Mouse (Mus musculus) 3T3-L1 (cell line): ENCODE results near the gene Golph3.

Experiments
- DNase-seq: peaks from one replicate; pipeline ENCODE4 v3.0.0-alpha.2; 2015; ENCODE audit warnings: low read depth, low spot score

Golph3 gene

DNA sequence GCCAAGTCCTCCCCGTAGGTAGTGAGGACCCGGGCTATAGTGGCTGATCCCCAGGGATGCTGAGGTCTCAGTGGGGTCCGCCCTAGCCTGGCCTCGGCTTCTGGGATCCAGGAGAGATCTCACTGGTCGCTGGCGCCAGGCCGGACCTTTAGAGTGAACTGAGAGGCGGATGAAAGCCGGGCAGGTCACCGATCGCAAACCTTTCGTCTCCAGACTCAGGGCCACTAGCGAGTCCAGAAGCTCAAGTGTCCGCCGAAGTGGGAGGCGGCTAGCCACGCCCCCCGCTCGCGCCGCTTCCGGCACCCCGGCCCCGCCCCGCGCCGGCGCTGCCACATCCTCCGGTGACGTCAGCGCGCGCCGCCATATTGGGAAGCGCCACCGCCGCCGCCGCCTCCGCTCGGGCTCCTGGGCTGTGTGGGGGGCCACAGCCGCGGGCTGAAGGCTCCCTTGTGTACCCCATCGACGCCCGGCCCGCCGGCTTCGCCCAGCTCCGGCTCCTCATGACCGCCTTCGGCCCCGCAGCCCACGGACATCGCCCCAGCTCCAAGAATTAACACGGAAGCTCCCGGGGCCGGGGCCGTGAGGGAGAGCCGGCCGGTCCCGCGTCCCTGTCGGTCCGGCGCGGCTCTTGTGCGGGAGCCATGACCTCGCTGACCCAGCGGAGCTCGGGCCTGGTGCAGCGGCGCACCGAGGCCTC, at the start of gene Golph3:
Gene Golph3, plus strand, starts transcription at position 360 of the 697 bp plus-strand sequence.
- DNase-seq = peak; percentile 92

DNA sequence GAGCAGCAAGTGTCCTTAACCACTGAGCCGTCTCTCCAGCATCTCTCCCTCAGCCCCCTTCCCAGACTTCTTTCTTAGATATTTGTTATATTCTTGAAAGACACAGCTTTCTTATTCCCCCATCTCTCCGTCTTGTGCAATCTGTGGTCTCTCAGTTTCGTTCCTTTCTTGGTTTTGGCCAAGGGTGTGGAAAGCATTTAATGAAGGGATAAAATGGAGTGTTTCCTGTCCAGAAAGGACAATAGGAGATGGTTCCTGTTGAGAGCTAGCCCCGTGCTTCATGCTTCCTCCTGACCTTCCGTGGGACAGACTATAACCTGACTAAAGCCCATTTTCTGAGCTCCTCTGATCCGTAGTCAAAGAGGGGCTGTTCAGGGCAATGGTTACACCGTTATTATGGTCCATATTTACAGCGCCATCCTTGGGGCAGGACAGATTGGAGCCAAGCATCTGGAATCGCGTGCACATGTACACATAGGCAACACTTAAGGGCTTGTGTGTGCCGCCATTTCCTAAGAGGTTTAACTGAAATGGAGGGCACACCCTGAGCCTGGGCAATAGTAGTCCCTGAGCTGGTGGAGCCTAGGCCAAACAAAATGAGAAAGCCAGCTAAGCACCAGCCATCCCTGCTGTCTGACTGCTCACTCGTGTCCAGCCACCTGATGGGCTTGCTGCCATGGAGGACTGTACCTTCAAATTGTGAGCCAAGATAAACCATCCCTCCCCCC, 47.8 kb upstream of the Golph3 start:
- no peak for DNase-seq

- no peak for DNase-seq
Observed at GRCm38 (mm10) chr15:12274053-12274769, 47.0 kb upstream of the Golph3 start.

- no peak for DNase-seq
Observed at GRCm38 (mm10) chr15:12275091-12275623, 46.1 kb upstream of the Golph3 start.

DNA sequence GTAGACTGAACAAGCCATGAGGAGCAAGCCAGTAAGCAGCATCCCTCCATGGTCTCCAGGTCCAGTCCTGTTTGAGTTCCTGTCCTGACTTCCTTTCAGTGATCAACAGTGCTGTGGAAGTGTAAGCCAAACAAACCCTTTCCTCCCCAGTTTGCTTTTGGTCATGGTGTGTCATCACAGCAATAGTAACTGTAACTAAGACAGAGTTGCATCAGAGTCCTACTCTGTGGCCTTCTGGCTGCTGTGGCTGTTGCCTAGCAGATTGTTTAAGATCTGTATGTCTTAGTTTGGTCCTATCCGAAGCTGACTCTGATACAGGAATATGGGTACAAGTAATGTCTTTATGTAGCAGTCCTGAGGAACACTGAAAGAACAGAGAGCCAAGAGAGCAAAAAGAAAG, 41.4 kb upstream of the Golph3 start:
- peak; percentile 26 for DNase-seq

DNA sequence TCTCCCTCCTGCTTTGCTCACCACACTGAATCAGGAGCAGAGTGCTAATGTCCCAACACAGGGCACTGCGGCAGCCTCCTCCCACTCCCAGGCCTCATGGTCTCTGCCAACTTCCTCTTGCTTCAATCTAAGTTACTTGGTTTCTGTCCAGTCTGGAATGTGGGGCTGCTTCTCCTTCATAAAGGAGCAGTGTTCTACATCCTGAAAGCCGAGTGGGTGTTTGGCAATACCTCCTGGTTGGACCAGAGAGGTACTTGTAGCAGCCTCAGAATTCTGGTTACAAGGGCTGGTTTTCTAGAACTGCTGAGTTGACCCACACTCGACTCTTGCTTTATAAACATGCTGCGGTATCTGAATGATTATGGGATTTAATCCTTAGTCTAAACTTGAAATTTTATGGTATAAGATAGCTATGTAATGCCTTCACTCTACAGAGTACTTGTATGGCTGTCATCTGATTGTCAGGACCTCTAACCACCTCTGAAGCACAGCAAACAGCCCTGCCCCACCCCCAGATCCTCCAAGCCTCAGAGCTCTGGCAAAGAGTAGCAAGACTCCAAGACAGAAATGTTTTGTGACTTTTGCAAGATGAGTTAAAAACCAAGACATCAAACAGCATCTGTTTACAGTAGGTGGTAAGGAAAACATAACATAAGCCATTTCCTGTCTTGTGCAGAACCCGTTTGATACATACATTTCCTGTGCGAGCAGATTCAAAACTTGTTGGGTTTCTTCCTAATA, 36.3 kb upstream of the Golph3 start:
- DNase-seq = peak; percentile 26

DNA sequence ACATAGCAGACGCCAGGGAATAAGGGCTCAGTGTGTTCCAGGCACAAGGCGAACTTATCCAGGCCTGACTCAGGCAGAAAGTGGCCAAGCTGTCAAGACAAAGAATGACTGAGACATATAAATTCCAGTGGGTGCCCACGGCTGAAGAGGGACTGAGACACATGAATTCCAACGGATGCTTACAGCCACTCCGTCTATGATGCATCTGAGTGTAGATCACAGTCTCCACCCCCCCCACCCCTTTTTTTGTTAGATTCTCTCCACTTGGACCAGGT, 35.8 kb upstream of the Golph3 start:
- no peak for DNase-seq

DNA sequence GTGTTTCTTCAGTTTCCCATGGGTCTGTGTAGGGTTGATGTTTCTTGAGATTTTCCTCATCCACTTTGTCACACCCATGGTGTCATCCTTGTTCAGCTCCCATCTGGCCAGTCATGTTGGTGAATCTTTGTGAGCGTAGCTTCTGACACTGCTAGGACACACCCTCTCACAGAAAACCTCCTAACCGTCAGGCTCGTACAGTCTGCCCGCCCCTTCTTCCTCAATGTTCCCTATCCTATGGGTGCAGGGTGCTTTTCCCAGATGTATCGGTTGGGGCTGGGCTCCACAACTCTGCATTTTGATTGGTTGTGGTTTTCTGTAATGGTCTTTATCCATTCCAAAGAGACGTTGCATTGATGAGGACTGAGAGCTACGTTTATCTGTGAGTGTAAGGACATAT, 30.9 kb upstream of the Golph3 start:
- no peak for DNase-seq

DNA sequence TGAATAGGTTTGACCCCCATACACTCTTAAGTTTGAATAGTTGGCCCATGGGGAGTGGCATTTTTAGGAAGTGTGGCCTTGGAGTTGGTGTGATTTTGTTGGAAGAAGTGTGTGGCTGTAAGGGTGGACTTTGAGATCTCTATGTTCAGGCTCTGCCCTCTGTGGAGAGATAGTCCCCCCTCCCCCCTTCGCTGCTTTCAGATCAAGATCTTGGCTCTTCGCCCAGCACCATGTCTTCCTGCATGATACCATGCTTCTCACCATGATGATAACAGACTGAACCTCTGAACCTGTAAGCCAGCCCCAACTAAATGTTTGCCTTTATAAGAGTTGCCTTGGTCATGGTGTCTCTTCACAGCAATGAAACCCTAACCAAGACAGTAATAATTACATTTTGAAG, 29.5 kb upstream of the Golph3 start:
- no peak for DNase-seq

GRCm38 (mm10) chr15:12296228-12296627, 25.0 kb upstream of the Golph3 start:
- no peak for DNase-seq

DNA sequence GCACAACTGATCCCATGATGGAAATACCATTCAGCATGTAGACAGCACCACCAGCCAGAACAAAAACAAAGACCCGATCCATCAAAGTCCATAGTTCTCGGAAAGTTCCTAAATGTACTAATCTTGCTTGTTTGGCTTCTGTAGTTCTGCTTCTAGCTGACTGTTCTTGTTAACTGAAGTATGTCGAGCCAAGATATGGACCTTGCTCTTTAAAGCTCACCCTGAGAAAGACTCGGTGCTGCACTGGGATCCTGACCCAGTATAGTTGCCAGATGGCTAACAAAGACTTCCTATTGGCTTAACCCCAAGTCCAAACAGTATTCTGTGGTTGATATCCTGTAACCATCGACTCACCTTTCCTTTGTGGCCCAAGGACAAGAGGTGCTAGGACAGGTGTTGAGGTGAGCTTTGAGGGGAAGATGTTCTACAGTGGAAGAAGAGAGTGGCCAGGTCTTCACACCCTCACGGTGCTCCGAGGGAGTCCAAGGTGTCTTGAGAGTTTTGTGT, 23.0 kb upstream of the Golph3 start:
- DNase-seq = no peak

DNA sequence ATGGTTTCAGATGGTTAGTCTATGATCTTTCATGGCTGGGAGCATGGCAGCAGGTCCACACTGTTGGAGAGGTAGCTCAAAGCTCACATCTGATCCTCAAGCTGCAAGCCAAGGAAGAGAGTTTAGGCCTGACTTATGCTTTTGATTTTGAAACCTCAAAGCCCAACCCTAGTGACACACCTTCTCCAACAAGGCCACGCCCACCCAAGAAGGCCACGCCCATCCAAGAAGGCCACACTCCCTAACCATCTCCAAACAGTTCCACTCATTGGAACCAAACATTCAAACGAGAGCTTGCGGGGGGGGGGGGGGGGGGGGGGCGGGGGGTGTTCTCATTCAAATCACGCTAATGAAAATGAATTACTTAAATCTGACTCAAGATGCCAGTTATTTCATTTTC, 19.5 kb upstream of the Golph3 start:
- no peak for DNase-seq

DNA sequence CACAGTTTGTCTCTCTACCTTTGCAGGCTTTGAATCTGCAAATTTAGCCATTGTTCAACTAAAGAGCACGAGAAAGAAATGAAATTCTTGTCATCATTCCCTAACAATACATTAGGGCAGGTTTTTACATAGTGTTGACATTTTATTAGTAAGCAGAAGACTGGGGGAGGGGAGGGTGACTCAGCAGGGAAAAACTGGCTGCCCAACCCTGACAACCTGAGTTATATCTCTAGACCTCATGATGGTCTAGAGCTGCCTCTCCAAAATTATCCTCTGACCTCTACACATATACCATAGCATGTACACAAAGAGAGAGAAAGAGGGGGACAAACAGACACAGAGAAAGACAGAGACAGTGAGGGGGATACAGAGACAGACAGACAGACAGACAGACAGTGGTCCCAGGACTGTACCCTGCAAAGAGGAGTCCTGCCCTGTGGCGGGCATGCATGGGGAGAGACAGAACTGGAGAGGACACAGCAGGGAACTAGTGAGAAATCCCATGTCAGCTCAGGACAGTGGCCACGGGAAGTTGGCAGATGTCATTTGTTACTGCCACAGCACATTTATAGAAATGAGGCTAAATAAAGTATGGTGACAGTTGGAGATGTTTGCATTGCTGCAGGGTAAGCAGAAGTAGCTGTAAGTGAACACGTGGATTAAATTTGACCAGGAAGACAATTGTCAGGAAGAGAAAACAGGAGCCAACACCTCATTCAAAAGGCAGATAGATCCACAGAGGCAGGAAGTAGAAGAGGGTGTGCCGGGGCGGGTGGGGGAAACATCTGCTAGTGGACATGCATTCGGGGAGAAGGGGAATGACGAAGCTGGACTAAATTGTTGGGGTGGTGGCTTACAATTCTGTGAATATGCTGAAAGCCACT, 14.8 kb upstream of the Golph3 start:
- peak; percentile 47 for DNase-seq

DNA sequence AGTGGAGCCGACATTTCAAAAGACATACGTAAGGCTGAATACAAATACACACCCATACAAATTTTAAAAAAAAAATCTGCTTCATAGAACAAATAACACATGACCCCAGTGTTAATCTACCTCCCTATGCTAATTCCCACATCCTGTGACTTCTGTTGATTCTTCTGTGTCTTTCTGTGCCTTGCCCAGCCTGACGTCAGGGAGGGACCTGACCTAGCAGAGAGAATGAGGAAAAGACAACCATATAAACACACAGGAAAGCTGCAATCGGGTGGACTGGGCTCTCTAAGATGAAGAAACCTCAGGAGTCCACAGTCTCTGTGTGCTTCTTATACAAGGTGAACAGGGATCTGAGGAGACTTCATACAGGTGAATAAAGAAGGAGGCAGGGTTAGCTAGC, 14.1 kb upstream of the Golph3 start:
- no peak for DNase-seq

DNA sequence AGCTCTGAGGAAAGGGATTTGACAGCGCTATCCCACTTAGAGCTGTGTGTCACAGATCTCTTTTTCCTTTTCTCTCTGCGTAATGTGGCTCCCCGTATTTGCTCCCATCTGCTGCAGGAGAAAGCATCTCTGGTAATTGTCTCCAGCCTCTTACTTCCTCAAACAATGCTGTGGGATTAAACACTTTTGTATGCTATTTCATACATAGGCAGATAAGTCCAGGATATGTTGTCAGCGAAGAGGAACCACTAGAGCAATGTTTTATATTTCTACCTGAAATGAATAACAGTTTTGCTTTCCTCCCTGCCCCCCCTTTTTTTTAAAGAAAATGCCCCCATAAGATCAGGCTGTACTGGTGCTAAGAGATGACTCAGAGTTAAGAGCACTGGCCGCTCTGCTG, 12.7 kb upstream of the Golph3 start:
- DNase-seq = no peak

GRCm38 (mm10) chr15:12310676-12311075, 10.6 kb upstream of the Golph3 start:
- no peak for DNase-seq

DNA sequence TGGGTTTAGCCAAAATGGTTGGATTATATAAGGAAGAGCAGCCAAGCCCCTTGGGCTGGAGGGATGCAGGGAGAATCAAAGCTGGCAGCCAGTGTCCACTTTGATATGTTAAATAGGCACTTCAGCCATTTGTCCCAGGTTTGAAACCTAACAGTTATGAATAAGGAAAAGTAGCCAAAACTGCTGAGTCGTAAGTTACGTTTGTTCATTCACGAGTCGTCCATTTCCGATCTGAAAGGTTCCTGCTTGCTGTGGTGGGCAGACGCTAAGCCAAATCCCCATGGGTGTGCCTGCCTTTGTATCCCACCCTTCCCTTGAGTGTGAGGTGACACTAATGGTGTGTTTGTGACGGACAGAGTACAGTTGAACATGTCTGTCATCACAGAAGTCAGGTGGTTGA, 9.8 kb upstream of the Golph3 start:
- DNase-seq = no peak

DNA sequence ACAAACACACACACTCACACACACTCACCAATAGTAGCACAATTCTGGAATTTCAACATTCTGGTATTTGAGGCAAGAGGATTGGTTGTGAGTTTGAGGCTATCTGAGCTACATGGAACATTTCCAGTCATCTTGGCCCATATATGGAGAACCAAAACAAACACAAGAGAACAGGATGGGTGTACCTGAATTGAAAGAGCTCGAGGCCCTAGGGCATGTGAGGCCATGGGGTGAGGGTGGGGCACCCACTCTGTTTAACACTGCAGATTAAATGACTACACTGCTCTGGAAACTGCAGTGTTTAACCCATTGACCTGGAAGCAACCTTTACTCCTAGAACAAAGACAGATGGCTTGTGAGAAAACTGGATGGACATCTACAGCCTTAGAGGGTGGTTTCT, 8.0 kb upstream of the Golph3 start:
- no peak for DNase-seq

GRCm38 (mm10) chr15:12314584-12314983, 6.7 kb upstream of the Golph3 start:
- DNase-seq = no peak

- DNase-seq = peak; percentile 52
Observed at GRCm38 (mm10) chr15:12315996-12316395, 5.3 kb upstream of the Golph3 start.

- no peak for DNase-seq
Observed at GRCm38 (mm10) chr15:12317290-12317689, 4.0 kb upstream of the Golph3 start.
